Mouse (Mus musculus) limb, embryonic 12.5 days (tissue): Measurements from ENCODE around the gene Chd9. TPM values are rescaled to one million over a fixed set of nuclear protein-coding genes. Genes with fewer than 3 reads are reported as not detected.

Experiments used
- ATAC-seq: fragments of 200-750 bp; cut with Nextera tagmentation; 2 replicates; pipeline ENCODE4 v1.8.0; 2017; ENCODE audit warnings: low read depth, moderate TSS enrichment; ENCODE audit not compliant: insufficient number of reproducible peaks, insufficient read depth, low FRiP score, low TSS enrichment
- H3K27ac ChIP-seq: fragments of 300-500 bp; sonication (generic); 2 replicates; pipeline ENCODE4 v1.5.1; 2016; ENCODE audit warnings: mild to moderate bottlenecking, moderate library complexity
- H3K27me3 ChIP-seq: fragments of 300-500 bp; sonication (generic); 2 replicates; pipeline ENCODE4 v1.6.1; 2016; ENCODE audit warnings: mild to moderate bottlenecking, moderate library complexity
- H3K36me3 ChIP-seq: fragments of 300-500 bp; sonication (generic); 2 replicates; pipeline ENCODE4 v1.6.1; 2016; ENCODE audit warnings: mild to moderate bottlenecking, moderate library complexity
- H3K4me1 ChIP-seq: fragments of 300-500 bp; sonication (generic); replicated peaks from 2 replicates; pipeline ENCODE4 v1.6.1; 2016
- H3K4me2 ChIP-seq: fragments of 300-500 bp; sonication (generic); 2 replicates; pipeline ENCODE4 v1.6.1; 2016; ENCODE audit warnings: mild to moderate bottlenecking, moderate library complexity
- H3K4me3 ChIP-seq: fragments of 300-500 bp; sonication (generic); replicated peaks from 2 replicates; pipeline ENCODE4 v1.5.1; 2016; ENCODE audit warnings: mild to moderate bottlenecking
- H3K9ac ChIP-seq: fragments of 300-500 bp; sonication (generic); replicated peaks from 2 replicates; pipeline ENCODE4 v1.6.1; 2016; ENCODE audit warnings: mild to moderate bottlenecking, moderate library complexity
- H3K9me3 ChIP-seq: fragments of 300-500 bp; sonication (generic); 2 replicates; pipeline ENCODE4 v1.6.1; 2016; ENCODE audit warnings: mild to moderate bottlenecking, moderate library complexity
- WGBS: fragments of 180-500 bp; shearing (Covaris S2); methylation state at CpG from one replicate; pipeline ENCODE4 v1.1.7; 2016; 5-methylcytosine and 5-hydroxymethylcytosine counted together
- polyA plus RNA-seq: library from polyadenylated mRNA; unstranded; fragments of >200 nt; fragmentation: Nextera tagmentation; extraction: Ambion mirVana; gene quantifications from 2 replicates; pipeline ENCODE4 v1.2.1, GENCODE M21; 2016

Gene Chd9
- polyA plus RNA-seq, 1 experiment from 2014 or later: 81.2 TPM

DNA sequence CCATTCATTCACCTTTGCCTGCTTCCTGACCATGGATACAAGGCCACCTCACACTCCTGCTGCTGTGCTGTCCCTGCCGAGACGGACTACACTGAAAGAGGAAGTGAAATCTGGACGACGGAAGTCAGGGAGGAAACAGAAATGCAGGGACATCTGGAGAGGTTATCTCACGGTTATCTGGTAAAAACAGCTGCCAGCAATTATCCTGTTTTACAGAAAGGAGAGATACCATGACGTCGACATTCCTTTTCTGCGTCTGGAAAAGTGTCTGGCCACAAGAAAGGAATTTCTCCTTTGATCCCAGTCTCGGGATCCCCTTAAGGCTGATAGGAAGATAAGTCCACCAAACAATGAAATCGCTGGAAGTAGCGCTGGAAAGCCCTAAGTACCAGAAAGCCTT is 5.7 kb upstream of the Chd9 start:
- Histone ChIP-seq H3K4me1 (no peaks in the 10 kb centered on the region), H3K4me2 (no peak overlapping the region), H3K4me3 (no peak overlapping the region), H3K9me3 (no peaks in the 10 kb centered on the region), H3K36me3 (no peaks in the 10 kb centered on the region), H3K27ac (no peak overlapping the region; the same call in 1 of the 2 replicates), H3K27me3 (no peaks in the 10 kb centered on the region), H3K9ac (no peak overlapping the region)
- 19% methylated on average over 11 of the region's 11 CpGs for WGBS
- no peak for ATAC-seq

DNA sequence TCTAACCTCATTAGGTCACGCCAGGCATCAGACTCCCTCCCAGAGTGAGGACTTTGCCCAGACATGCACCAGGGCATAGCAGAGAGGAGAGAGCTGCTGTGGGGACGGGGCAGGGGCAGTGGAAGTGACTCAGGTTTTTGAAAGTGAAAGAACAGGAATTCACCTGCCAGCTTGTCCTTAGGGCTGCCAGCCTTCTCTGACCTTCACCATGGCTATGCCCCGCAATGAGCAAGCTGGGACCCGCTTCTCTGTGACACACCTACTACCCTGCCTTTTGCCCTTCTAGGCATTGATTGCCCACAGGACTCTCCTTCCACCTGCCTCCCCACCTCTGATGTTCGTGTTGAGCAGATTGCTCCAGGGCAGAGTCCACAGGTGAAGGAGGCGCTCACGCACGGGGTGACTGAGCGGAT is 2.7 kb upstream of the Chd9 start:
- WGBS: 74% methylated on average over 9 of the region's 9 CpGs
- Histone ChIP-seq H3K4me3 (no peak overlapping the region), H3K4me2 (no peak overlapping the region), H3K27ac (no peak overlapping the region), H3K36me3 (no peaks in the 10 kb centered on the region), H3K9me3 (no peaks in the 10 kb centered on the region), H3K27me3 (no peaks in the 10 kb centered on the region), H3K4me1 (peaks cover 21% of the 10 kb centered on the region), H3K9ac (no peak overlapping the region)
- ATAC-seq: no peak

DNA sequence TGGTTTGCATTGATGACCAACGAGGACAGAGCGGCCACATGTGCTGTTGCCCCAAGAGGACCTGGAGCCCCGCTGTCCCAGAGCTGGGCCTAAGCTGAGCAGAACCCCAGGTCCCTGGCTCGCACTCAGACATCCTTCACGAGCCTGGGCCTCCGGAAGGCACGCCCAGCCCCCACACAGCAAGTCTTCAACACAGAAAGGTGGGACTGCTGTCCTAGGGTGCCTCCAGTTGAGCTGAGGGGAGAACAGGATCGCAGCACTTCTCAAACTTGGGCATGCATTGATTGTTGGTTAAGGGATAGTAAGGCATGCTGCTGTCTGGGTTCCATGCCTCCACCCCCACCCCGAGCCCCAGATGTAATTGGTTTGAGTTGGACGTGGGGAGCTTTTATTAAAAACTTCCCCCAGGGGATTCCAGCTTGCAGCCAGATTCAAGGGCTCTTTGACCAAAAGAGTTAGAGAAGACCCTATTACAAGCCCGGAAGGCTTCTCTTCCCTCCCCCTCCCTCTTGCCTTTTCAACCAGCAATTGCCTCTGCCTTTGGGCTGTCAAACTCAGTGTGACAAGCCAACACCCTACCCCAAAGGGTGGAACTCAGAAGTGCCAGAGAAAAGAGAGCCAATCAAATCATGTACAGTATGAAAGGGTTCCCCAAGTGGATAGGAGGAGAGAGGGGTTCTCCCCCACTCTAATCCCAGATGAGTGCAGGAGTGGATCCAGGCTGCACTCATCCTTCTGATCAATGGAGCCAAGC is 1.0 kb downstream of the Chd9 start:
- Histone ChIP-seq H3K9ac (peak overlapping the region; percentile 69), H3K36me3 (no peaks in the 10 kb centered on the region), H3K4me2 (peak overlapping the region; percentile 73), H3K4me3 (peak overlapping the region; percentile 55), H3K27ac (peak overlapping the region; percentile 85), H3K27me3 (no peaks in the 10 kb centered on the region), H3K4me1 (peaks cover 32% of the 10 kb centered on the region), H3K9me3 (no peaks in the 10 kb centered on the region)
- ATAC-seq: peak; percentile 81
- WGBS: 4% methylated on average over 11 of the region's 11 CpGs

DNA sequence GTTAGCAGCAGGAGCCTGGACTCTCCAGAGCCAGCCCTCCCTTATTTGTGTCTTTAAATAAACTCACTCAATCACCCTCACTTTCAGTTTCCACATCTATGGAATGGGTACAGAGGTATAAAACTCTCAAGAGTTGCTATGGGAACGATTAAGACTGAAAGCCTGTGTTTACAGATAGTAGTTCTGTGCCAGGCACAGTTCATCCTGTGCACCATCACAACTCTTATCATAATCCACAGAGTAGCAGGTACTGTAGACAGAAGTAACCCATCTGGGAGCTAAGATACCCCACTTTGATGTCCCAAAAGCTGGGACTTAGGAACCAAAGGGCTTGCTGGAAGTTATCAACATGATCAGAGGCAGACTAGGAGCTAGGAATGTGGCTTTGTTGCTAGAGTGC is 1.7 kb downstream of the Chd9 start:
- Histone ChIP-seq H3K27me3 (no peaks in the 10 kb centered on the region), H3K4me3 (peak overlapping the region; percentile 55), H3K27ac (no peak overlapping the region), H3K9me3 (no peaks in the 10 kb centered on the region), H3K4me1 (peaks cover 32% of the 10 kb centered on the region), H3K9ac (no peak overlapping the region), H3K36me3 (no peaks in the 10 kb centered on the region), H3K4me2 (peak overlapping the region; percentile 73)
- ATAC-seq: no peak
- WGBS: 82% methylated on average over 1 of the region's 1 CpGs

DNA sequence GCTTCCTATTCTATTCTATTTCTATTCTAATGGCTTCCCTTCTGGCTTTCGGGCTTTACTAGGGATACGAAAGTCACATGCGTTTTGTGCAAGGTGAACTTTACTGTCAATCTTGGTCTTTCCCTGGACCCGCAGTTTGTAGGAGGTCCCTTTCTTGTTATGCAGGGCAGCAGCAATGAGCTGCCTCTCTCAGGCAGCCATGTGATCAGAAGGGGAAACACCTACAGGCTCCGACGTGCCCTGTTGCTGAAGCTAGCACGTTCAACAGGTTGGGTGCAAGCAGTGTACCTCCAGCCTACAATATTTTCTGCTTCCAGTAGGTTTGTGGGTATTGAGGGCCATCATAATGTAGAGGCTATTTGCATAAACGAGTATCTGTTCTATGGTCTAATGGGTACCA is 2.8 kb downstream of the Chd9 start:
- Histone ChIP-seq H3K4me3 (no peak overlapping the region), H3K9me3 (0 out of 2 replicates have a peak, but pooled peaks cover 3% of the 10 kb centered on the region), H3K9ac (no peak overlapping the region), H3K36me3 (no peaks in the 10 kb centered on the region), H3K27me3 (no peaks in the 10 kb centered on the region), H3K27ac (no peak overlapping the region), H3K4me1 (peaks cover 32% of the 10 kb centered on the region), H3K4me2 (no peak overlapping the region)
- WGBS: 66% methylated on average over 8 of the region's 8 CpGs
- no peak for ATAC-seq

DNA sequence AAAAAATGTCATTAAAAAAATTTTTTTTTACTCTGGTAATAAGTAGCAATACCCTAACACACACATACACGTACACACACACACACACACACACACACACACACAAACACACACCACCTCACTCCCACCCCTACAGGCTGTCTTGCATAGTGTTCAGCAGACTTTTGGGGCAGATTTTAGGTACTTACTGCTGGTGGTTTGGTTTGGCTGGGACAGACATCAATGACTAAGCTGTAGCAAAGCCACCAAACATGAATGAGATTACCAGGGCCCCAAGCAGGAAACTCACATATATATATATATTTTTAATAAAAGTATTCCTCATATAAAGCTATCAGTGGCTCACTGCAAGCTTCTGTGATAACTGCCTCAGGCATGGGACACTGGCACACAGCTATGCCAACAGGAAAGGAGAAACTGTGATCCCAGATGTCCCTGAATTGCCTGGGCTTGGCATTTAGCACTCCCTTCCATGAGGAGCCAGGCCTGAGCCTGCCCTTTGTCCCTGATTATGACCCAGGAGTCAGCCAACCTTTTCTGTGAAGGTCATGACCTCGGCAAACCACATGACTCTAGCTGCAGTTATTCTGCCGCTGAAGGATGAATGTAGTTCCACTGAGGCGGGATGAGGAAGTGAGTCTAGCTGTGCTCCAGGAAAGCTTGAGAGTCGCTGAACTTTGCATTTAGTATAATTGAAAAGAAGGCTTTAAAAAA is 4.6 kb downstream of the Chd9 start:
- Histone ChIP-seq H3K9me3 (0 out of 2 replicates have a peak, but pooled peaks cover 3% of the 10 kb centered on the region), H3K4me3 (no peak overlapping the region)
- WGBS: 36% methylated on average over 5 of the region's 5 CpGs

DNA sequence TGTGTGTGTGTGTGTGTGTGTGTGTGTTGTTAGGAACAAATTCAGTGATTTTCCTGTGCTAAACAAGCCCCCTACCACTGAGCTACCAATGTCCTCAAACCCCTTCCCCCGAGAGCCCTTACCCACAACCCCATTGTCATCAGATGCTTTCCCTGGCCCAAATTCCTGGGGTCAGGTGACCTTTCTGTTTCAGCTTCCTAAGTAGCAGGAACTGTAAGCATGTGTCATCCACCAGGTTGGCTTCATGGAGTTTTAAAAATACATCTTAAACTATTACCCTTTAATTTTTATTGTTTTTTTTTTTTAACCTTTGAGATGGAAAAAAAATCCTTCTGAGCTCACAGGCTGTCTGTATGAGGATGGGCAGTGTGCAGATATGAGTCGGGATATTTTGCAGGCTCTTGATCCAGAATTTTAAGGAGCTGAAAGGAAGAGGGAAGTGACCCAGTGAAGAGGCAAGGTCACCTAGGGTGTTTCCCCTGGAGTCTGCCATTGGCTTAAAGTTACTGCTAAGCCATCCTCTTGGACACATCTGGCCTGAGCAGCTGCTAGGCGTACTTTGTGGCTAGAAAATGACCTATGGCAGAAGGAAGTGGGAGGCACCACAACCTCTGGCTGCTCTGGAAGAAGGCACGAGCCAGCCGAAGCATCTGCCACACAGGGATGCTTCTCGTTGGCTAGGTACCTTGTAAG is 5.6 kb downstream of the Chd9 start:
- no peak for ATAC-seq
- Histone ChIP-seq H3K9me3 (0 out of 2 replicates have a peak, but pooled peaks cover 3% of the 10 kb centered on the region), H3K4me2 (no peak overlapping the region), H3K27me3 (no peaks in the 10 kb centered on the region), H3K4me3 (no peak overlapping the region), H3K36me3 (no peaks in the 10 kb centered on the region), H3K9ac (no peak overlapping the region), H3K4me1 (peaks cover 26% of the 10 kb centered on the region), H3K27ac (peak overlapping the region; percentile 14; the same call in 1 of the 2 replicates)
- WGBS: 53% methylated on average over 6 of the region's 6 CpGs

More for the DNA sequence above, 4.6 kb downstream of the Chd9 start:
- no peak for ATAC-seq
- Histone ChIP-seq H3K9ac (no peak overlapping the region), H3K27ac (0 out of 2 replicates have a peak overlapping the region, but pooled peaks have one; percentile 7), H3K36me3 (no peaks in the 10 kb centered on the region), H3K4me2 (no peak overlapping the region), H3K27me3 (no peaks in the 10 kb centered on the region), H3K4me1 (peaks cover 32% of the 10 kb centered on the region)

DNA sequence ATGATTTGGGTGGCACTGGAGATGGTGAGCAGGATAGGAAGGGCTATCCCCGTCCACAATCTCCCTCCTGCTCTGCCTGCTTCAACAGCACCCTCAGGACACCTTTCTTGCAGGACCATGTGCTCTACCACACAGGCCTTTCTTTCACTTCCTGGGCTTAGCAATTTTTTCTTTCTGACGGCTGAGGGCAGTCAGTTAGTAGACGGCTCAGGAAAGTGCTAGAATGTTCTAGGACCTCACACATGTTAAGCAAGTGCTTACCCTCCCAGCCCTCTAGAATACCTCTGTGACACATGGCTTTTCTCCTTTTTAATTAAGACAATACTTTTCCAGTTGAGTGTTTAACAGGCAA is 6.1 kb downstream of the Chd9 start:
- Histone ChIP-seq H3K27ac (peak overlapping the region; percentile 14; the same call in 1 of the 2 replicates), H3K9me3 (0 out of 2 replicates have a peak, but pooled peaks cover 3% of the 10 kb centered on the region), H3K9ac (no peak overlapping the region), H3K4me3 (no peak overlapping the region), H3K36me3 (no peaks in the 10 kb centered on the region), H3K4me1 (peaks cover 22% of the 10 kb centered on the region), H3K27me3 (no peaks in the 10 kb centered on the region), H3K4me2 (no peak overlapping the region)
- ATAC-seq: no peak
- whole genome bisulfite sequencing: 67% methylated on average over 3 of the region's 3 CpGs

DNA sequence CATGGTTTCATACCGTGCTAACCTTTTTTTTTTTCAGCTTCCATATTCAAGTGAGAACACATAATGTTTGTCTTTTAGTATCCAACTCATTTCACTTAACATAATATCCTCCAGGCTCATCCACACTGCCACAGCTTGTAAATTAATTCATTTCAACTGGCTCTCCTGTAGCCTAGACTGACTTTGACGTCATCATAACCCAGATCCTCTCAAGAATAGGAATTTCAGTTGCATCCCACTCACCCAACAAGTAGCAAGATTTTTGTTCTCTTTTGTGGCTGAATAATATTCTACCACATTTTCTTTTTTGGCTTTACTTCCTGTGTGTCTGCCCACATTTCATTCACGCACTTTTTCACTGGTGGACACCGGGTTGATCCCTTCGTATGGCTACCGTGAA is 9.3 kb downstream of the Chd9 start:
- no peak overlapping the region for H3K4me2 ChIP-seq
- no peak for ATAC-seq
- H3K27me3 ChIP-seq: no peaks in the 10 kb centered on the region
- H3K9me3 ChIP-seq: 0 out of 2 replicates have a peak, but pooled peaks cover 3% of the 10 kb centered on the region
- peaks cover 11% of the 10 kb centered on the region for H3K4me1 ChIP-seq
- H3K4me3 ChIP-seq: no peak overlapping the region
- WGBS: 91% methylated on average over 6 of the region's 6 CpGs
- H3K36me3 ChIP-seq: no peaks in the 10 kb centered on the region
- no peak overlapping the region for H3K27ac ChIP-seq
- H3K9ac ChIP-seq: no peak overlapping the region

DNA sequence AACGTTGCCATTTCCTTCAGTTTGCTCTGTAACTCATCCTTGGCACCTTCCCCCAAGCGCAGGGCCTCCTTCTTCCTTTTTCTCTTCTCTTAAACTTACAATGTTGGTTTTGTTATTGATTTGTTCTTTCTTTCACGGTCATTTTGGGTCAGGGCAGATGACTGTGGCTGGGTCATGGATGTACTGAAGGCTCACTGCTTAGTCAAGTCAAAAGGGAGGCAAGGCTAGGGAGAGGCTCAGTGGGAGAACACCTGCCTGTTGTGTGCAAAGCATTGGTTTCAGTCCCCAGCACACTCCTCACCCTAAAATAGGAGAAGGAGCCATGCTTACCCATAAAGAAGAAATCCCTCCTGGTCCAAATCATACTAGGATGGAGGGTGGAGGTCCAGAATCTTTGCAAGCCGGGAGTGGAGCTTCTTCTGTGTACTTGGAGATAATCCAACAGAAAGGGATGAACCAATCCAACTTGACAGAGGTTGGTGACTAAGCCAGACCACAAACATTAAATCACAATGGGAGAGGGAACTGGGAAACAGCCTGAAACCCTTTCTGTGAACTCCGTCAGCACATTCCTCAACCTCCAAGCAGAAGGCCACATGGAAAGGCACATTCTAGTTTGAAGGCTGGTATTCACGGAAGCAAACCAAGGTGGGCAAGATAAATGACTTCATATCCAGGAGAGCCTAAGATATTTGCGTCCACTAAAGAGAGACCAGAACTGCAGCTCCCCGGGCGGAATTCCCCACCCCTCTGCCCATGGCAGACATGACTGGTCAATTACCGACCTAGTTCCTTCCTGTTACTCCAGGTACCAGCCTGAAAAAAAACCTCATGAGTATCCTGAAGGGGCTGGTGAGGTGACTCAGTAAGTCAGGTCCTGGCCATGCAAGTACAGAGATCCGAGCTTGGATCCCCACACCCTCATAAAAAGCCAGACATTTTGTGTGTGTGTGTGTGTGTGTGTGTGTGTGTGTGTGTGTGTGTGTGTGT is 11.9 kb downstream of the Chd9 start:
- Histone ChIP-seq H3K27ac (no peak overlapping the region), H3K4me1 (peaks cover 5% of the 10 kb centered on the region), H3K4me2 (no peak overlapping the region), H3K4me3 (no peak overlapping the region), H3K9me3 (0 out of 2 replicates have a peak, but pooled peaks cover 3% of the 10 kb centered on the region), H3K27me3 (no peaks in the 10 kb centered on the region), H3K9ac (no peak overlapping the region), H3K36me3 (no peaks in the 10 kb centered on the region)
- 77% methylated on average over 11 of the region's 11 CpGs for whole genome bisulfite sequencing
- no peak for ATAC-seq
